Mouse (Mus musculus) urinary bladder, postnatal 14 days (tissue): ENCODE results near the gene Prame.
A peak's percentile ranks its signal among the peaks of the same experiment; 100 is the strongest.
"Not testable (repeated sequence)": the region's sequence is repeated elsewhere in the genome, so short reads cannot be mapped to it uniquely, and the experiment has no call there.

Experiments
- DNase-seq: peaks from one replicate; pipeline ENCODE4 v3.0.0; 2021; ENCODE audit warnings: low spot score

The Prame gene

DNA sequence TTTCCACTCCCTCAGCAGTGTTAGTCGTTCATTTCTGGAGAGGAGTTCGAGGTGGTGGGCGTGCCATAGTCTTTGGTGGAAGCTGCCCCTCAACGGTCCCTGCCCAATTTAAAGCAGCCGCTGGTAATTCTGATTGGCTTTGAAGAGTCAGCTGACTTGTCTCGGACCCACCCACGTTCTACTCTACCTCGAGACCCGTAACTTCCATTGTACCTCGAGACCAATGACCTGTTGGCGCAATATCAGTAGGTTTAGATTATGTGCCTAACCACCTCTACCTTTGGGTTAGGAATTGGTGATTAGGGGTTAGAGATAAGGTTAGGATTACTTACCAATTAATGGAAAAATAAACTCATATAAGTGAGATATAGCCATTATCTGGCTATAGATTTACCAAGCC, at the start of gene Prame:
Gene Prame (minus strand): TSS at position 101 of the 400 bp plus-strand sequence.
- no peak for DNase-seq

DNA sequence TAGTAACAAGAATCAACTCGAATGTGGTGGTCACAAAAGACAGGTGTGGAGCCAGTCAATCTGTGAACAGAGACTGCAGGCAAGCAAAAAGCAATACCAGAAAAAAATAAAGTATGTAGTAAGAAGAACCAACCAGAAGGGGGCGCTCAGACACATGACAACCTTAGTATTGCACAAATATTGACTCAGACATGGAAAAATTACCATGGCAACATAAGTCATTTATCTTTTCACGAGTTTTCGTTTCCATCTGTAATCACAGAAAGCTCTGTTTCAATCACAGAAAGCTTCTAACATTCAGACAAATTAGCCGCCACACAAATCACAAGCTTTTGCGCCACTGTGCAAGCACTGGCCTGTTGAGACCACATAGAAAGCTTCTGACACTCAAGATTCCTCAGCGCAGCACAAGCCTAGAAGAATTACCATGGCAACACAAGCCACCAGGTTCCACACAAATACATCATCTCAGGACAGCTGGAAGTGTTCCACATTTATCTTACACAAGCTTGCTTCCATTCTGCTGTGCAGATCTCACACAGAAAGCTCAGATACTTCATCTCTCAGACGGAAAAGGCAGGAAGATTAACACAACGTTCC, 24.8 kb upstream of the Prame start:
- DNase-seq = peak; percentile 3

DNA sequence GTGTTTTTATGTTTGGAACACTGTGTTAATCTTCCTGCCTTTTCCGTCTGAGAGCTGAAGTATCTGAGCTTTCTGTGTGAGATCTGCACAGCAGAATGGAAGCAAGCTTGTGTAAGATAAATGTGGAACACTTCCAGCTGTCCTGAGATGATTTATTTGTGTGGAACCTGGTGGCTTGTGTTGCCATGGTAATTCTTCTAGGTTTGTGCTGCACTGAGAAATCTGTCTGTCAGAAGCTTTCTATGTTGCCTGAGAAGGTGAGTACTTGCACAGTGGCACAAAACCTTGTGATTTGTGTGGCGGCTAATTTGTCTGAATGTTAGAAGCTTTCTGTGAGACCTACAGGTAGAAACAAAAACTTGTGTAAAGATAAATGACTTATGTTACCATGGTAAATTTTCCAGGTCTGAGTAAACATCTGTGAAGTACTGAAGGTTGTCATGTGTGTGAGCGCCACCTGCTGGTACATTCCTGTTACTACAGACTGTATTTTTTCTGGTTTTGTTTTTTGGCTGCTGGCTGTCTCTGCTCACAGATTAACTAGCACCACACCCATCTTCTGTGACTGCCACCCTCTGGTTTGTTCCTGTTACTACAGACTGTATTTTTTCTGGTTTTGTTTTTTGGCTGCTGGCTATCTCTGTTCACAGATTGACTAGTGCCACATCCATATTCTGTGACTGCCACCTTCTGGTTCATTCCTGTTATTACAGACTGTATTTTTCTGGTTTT, 26.0 kb downstream of the Prame start:
- peak; percentile 15 for DNase-seq

DNA sequence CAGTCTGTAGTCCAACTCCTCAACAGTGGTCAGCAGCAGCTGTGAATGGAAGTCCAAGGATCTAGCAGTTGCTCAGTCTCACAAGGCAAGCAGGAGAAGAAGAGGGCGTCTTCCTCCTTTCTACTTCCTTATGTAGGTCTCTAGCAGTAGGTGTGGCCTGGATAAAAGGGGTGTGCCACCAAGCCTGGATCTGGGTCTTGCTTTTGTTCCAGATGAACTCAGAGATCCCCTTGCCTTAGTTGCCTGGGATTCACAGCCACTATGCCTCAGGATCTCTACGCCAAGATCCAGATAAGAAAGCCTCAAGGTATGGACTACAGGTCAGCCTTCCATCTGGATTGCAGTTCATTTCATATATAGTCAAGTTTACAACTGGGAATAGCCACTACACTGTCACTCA, 28.8 kb downstream of the Prame start, which contains the start of gene Nxf7:
Gene Nxf7 (minus strand): TSS at position 101 of the 400 bp plus-strand sequence.
- no peak for DNase-seq

DNA sequence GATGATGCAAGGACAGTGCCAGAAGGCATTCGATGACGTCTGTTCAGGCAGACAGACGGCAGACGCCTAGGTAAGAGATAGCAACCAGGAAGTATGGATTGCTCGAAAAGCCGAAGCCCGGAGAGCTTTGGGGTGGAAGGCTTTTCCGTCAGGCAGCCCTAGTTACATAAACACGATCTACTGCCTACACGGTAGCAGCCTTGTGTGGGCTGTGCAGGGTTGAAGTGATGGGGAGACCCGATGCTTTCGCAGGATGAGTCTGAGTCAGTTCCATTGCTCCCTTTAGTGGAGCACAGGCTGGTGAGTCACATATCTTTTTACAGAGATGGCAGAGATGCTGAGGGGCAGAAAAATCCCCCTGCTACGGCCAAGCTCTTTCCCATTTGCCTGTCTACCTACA, 29.4 kb downstream of the Prame start:
- DNase-seq = no peak

DNA sequence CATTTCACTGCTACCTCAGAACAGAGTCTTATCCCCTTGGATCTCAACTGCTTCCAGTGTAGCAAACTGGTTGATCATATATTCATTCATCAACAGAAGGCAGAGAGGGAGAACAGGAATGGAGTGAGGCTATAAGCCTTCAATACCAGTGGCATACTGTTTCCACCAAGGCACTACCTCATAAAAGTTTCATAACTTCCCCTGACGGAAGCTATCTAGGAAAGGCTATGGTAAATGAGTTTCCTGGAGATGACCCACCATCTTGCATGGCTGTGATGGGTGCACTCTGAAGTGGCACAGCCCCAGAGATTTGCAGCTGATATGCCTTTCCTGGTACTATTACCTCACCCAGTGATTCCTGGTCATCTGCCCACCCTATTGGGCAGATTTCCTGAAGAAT, 51.1 kb downstream of the Prame start:
- no peak for DNase-seq

DNA sequence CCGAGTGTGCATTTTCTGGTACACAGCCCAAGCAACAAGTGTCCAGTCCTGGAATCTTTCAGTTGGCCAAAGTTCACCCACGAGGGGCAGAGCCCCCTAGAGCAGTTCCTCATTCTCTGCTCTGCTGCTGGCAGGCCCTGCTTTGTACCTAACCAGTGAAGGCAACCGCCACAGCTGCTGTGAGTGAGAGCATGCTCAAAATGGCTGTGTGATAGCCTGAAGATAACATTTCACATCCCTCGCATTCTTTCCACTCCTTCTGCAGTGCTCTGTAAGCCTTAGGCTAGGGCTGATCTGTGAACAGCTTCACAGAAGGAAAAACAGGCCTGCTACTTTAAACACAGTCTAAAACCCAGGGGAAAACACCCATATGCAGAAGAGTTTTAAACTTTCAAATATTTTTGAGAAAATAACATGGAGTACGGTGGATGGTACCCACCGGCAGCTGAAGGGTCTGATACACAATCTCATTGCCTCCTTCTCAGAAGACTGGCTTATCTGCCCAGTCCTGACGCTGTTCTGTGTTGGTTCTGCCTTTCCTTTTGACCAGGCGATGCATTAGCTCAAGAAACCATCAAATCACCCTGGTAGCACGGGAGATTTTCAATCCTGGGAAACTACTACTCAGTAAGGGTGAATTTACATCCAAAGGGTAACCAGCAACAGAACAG, 52.4 kb downstream of the Prame start:
- DNase-seq = not testable (repeated sequence)

DNA sequence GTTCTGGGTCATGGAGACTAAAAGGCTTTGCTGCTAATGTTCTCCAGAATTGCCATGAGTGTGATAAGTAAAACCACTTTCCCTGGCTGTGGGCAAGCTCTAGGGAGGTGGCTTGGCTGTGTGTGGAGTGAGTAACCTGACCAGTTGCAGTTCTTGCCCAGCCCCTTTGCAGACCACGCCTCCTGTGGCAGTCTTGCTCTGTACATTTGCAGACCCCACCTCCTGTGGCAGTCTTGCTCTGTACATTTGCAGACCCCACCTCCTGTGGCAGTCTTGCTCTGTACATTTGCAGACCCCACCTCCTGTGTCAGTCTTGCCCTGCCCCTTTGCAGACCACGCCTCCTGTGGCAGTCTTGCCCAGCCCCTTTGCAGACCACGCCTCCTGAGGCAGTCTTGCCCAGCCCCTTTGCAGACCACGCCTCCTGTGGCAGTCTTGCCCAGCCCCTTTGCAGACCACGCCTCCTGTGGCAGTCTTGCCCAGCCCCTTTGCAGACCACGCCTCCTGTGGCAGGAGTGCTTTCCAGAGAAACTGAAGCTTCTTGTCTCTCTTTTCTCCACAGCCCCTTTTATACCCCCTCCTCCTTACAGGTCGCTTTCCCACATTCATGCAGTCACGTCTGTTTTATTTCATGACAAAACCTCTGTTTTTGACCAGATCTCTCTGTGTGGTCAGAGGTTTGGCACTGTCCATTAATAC, 53.1 kb downstream of the Prame start:
- DNase-seq = peak; percentile 6

DNA sequence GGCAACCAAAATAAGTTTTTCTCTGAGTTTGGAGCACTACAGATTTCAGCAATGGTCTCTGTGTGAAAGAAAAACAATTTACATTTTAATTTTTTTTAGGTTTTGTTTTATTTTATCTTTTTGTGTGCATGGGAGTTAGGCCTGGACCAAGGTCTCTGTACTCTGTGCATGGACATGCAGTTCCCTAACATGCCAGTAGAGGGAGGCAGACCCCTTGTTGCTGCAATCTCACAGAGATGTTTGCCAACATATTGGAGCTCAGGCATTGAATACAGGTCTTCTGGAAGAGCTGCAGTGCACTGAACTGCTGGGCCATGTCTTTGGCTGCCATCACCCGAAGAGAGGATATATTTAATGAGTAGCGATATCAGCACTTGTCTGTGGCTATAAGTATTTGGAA, 58.0 kb downstream of the Prame start:
- peak; percentile 59 for DNase-seq

DNA sequence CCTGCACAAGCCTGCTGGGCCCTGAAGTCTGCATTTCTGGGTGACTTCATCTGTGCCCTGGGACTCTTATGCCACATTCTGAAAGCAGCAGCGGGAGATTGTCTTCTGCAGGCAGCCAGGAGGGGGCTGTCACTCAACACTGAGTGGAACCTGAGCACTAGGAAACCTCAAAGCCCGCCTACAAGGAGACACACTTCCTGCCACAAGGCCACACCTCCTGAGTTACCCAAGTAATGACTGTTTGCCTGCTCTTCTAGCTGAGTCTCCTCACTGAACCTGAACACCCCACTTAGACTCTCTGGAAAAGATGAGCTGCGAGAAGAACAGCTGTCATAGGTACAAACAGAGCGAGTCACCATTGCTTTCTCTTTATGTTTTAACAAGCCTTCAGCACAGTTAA, 62.6 kb downstream of the Prame start:
- DNase-seq = not testable (repeated sequence)
